8 mouse cellular contexts compared by ENCODE assay signal in the genomic region with DNA sequence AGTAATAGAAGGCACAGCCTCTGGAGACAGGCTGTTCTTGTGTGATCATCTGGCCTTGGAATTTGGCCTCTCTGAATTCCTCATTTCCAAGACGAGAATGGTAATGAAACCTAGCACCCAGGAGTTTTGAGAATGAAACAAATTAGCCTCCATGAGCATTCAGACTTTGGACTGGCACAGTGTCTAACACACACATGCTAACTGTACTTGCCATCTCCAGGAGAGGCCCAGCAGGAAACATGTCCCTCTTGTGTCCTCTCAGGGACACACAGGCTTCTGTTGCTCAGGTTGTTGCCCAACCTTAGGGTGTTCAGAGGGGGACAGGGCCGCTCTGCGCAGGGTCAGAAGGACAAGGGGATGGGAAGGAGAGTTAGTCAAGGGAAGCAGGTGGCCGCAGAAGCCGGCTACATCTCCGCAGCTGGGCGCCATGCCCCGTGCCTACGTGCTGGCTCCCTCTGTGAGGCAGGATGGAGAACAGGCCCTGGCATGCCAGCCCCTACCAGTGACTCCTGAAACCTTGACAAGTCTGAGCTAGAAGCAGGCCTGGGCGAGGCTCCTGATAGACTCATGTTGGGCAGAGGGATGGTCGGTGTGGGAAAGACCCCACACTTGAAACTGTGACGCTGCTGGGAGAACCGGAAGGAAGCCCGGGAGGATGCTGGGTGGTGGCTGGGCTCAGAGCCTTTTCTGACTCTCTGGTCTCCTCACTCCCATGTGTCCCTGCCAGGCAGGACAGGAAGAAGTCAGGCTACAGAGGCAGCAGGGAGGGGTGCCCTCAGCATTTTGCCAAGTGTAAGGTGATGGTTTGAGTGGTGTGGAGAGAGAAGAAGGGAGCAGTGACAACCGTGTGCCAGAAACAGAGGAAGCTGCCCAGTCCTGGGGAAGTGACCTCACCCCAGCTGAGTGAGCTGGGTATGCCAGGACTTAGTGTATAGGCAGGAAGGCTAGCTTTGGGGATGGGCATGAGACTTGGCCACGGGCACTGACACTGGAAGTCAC. TPM values are rescaled to one million over a fixed set of nuclear protein-coding genes. Genes with fewer than 3 reads are reported as not detected.
DNase-seq lines count a peak whose midpoint lies in the region; ATAC-seq and TF ChIP-seq lines count a peak whose summit lies in the region.
"Had no signal": no experiment of that assay in that cellular context is flagged by ENCODE, and none has a peak within 500 bp of the region (broad histone marks: within the 10 kb centered on the region; RNA-seq: fewer than 3 reads in every experiment).

No protein-coding gene starts in this region.

- no peak for TF ChIP-seq POLR2A in embryonic fibroblast, embryonic 13.5 days (IDR thresholded peaks at IDR 0.05; ENCODE audit: low read depth, low read length)

- ATAC-seq in stomach, embryonic 15.5 days (ENCODE audit: insufficient read depth, low FRiP score, low read depth) = no peak; the same call in 1 of the 2 replicates

- no peaks in the 10 kb centered on the region for H3K27me3 ChIP-seq in stomach, embryonic 15.5 days (replicated peaks)

- 72% methylated on average over 16 of the region's 16 CpGs for WGBS in stomach, embryonic 15.5 days

- no peaks in the 10 kb centered on the region for H3K9me3 ChIP-seq in stomach, embryonic 15.5 days

- H3K36me3 ChIP-seq in stomach, embryonic 15.5 days = no peaks in the 10 kb centered on the region

- no peak overlapping the region for H3K9ac ChIP-seq in stomach, embryonic 15.5 days
- H3K9ac ChIP-seq: lung, embryonic 14.5 days had no signal

- no peak overlapping the region for H3K4me3 ChIP-seq in layer of hippocampus, adult 2 months
- H3K4me3 ChIP-seq in embryonic fibroblast, embryonic 13.5 days (ENCODE audit: insufficient read depth, low read length) = no peak overlapping the region
- H3K4me3 ChIP-seq in stomach, embryonic 15.5 days (replicated peaks) = no peak overlapping the region

- peak; percentile 19; the same call in 1 of the 2 replicates for TF ChIP-seq CTCF in layer of hippocampus, adult 2 months (conservative IDR thresholded peaks at IDR 0.05)
- no peak for TF ChIP-seq CTCF in embryonic fibroblast, embryonic 13.5 days (IDR thresholded peaks at IDR 0.05; ENCODE audit: borderline replicate concordance, insufficient read depth, low read length)

- H3K4me1 ChIP-seq in embryonic fibroblast, embryonic 13.5 days (ENCODE audit: control insufficient read depth, insufficient read depth, low read length) = peaks cover 5% of the 10 kb centered on the region
- 0 out of 2 replicates have a peak, but pooled peaks cover 10% of the 10 kb centered on the region for H3K4me1 ChIP-seq in stomach, embryonic 15.5 days

- H3K4me2 ChIP-seq in stomach, embryonic 15.5 days = no peak overlapping the region
- H3K4me2 ChIP-seq: lung, embryonic 14.5 days had no signal

- no peak overlapping the region for H3K27ac ChIP-seq in layer of hippocampus, adult 2 months
- peak overlapping the region; percentile 60 for H3K27ac ChIP-seq in embryonic fibroblast, embryonic 13.5 days (ENCODE audit: insufficient read depth, low read length)
- peak overlapping the region; percentile 61 for H3K27ac ChIP-seq in stomach, embryonic 15.5 days

- no peak for DNase-seq in layer of hippocampus, adult 2 months (ENCODE audit: low spot score in 2 of 2)
- DNase-seq in layer of hippocampus, postnatal 25 days (ENCODE audit: extremely low spot score in 1 of 2, low spot score in 1 of 2) = no peak
- DNase-seq in cerebellum, adult 9-11 months = peak; percentile 59
- DNase-seq in embryo, embryonic 10 days (ENCODE audit: low spot score) = no peak
- DNase-seq in c-Kit-positive CD71-positive TER-119-positive erythroid progenitor cells, embryonic 14.5 days (ENCODE audit: low spot score) = no peak
- DNase-seq: lung, embryonic 14.5 days had no signal

RNA-seq across cellular contexts. Expression of a gene that starts 33.9 kb away (rescaled TPM):
- 10 to 100 TPM; 67.2 to 72.6 TPM for total RNA-seq in layer of hippocampus, adult 2 months (2021)
- total RNA-seq in layer of hippocampus, postnatal 25 days (2021) = 10 to 100 TPM; 83.5 to 89.1 TPM
- polyA plus RNA-seq in embryonic fibroblast, embryonic 13.5 days (2011; ENCODE audit: insufficient read length, low read depth, missing spikeins) = 13.2 and 25.8 TPM in 2 replicates
- polyA plus RNA-seq in stomach, embryonic 15.5 days (2015; fragmentation: Nextera tagmentation; extraction: Ambion mirVana) = 7.0 and 9.3 TPM in 2 replicates
